Mouse (Mus musculus) stomach, postnatal 0 days (tissue): ENCODE measurements around the gene Tmem265.

Experiments used
- CTCF ChIP-seq: IDR thresholded peaks from 2 replicates; pipeline ENCODE4 v1.5.1; 2016; ENCODE audit warnings: antibody characterized with exemption, low read depth, mild to moderate bottlenecking, moderate library complexity
- EP300 ChIP-seq: optimal IDR thresholded peaks from 2 replicates; pipeline ENCODE3; 2016; ENCODE audit warnings: antibody characterized with exemption

- TF ChIP-seq CTCF (no peak), EP300 (no peak)
Observed at GRCm38 (mm10) chr7:127564381-127565150, 3.4 kb downstream of the Tmem265 start.
